ENCODE assay signal across 23 mouse cellular contexts in genomic region chr8:62502043-62502442, GRCm38 (mm10).
DNase-seq lines count a peak whose midpoint lies in the region; ATAC-seq and TF ChIP-seq lines count a peak whose summit lies in the region.
"Had no signal": no experiment of that assay in that cellular context is flagged by ENCODE, and none has a peak within 500 bp of the region (broad histone marks: within the 10 kb centered on the region; RNA-seq: fewer than 3 reads in every experiment).

No protein-coding gene starts in this region.

- no peak for TF ChIP-seq CTCF in layer of hippocampus, adult 2 months (conservative IDR thresholded peaks at IDR 0.05)

- H3K9me3 ChIP-seq in intestine, embryonic 15.5 days, result no peaks in the 10 kb centered on the region
- H3K9me3 ChIP-seq: heart, embryonic 12.5 days; hindbrain, embryonic 10.5 days; limb, embryonic 15.5 days; midbrain, embryonic 13.5 days had no signal

- DNase-seq in frontal cortex, adult 2 months (ENCODE audit: extremely low spot score in 1 of 2, low spot score in 1 of 2), result peak; percentile 1 to 20
- DNase-seq in frontal cortex, postnatal 25 days (ENCODE audit: low spot score in 2 of 2), result no peak
- peak; percentile 5 to 11 for DNase-seq in right cerebral cortex, adult 2 months (ENCODE audit: low spot score in 2 of 2)
- DNase-seq in right cerebral cortex, postnatal 25 days, result no peak
- DNase-seq in layer of hippocampus, adult 2 months (ENCODE audit: low spot score in 2 of 2), result peak; percentile 31 to 55
- no peak for DNase-seq in adrenal gland, adult 18-20 months (ENCODE audit: low spot score in 2 of 2)
- DNase-seq: adrenal gland, postnatal 25 days; cerebellum, adult 11 months; cerebellum, adult 9-11 months; gastrocnemius, postnatal 10 days; heart, adult 11 months; heart, postnatal 10 days; kidney, postnatal 25 days; left cerebral cortex, postnatal 4 days; lung, embryonic 14.5 days had no signal

- no peak overlapping the region for H3K4me3 ChIP-seq in layer of hippocampus, adult 2 months
- no peak overlapping the region for H3K4me3 ChIP-seq in intestine, embryonic 15.5 days (replicated peaks)
- H3K4me3 ChIP-seq: heart, embryonic 12.5 days; hindbrain, embryonic 10.5 days; limb, embryonic 15.5 days; midbrain, embryonic 13.5 days had no signal

- WGBS in intestine, embryonic 15.5 days, result 68% methylated on average over 2 of the region's 2 CpGs

- no peak overlapping the region for H3K4me2 ChIP-seq in intestine, embryonic 15.5 days (replicated peaks)
- H3K4me2 ChIP-seq: heart, embryonic 12.5 days; limb, embryonic 15.5 days; lung, embryonic 14.5 days; midbrain, embryonic 13.5 days had no signal

- ATAC-seq in intestine, embryonic 15.5 days, result no peak
- ATAC-seq: hindbrain, embryonic 16.5 days; intestine, embryonic 16.5 days; midbrain, embryonic 13.5 days had no signal

- no peak overlapping the region for H3K27ac ChIP-seq in layer of hippocampus, adult 2 months
- H3K27ac ChIP-seq in intestine, embryonic 15.5 days, result no peak overlapping the region
- H3K27ac ChIP-seq: hindbrain, embryonic 10.5 days; limb, embryonic 15.5 days; liver, embryonic 14.5 days; midbrain, embryonic 13.5 days had no signal

- no peaks in the 10 kb centered on the region for H3K27me3 ChIP-seq in intestine, embryonic 15.5 days (replicated peaks)
- H3K27me3 ChIP-seq: heart, embryonic 12.5 days; limb, embryonic 15.5 days; midbrain, embryonic 13.5 days had no signal

- no peak overlapping the region for H3K9ac ChIP-seq in intestine, embryonic 15.5 days
- H3K9ac ChIP-seq: heart, embryonic 12.5 days; limb, embryonic 15.5 days; liver, embryonic 14.5 days; lung, embryonic 14.5 days; midbrain, embryonic 13.5 days had no signal

- H3K36me3 ChIP-seq in intestine, embryonic 15.5 days, result no peaks in the 10 kb centered on the region
- H3K36me3 ChIP-seq: heart, embryonic 12.5 days; hindbrain, embryonic 10.5 days; limb, embryonic 15.5 days; midbrain, embryonic 13.5 days had no signal

- no peaks in the 10 kb centered on the region for H3K4me1 ChIP-seq in intestine, embryonic 15.5 days (replicated peaks)
- H3K4me1 ChIP-seq: heart, embryonic 12.5 days; hindbrain, embryonic 10.5 days; limb, embryonic 15.5 days; midbrain, embryonic 13.5 days had no signal

Comparison
In these comparisons a context has a peak if more than half of its experiments do, and no peak if none do; other contexts are left out.
1. DNase-seq: peak in frontal cortex, adult 2 months (2 of 2), right cerebral cortex, adult 2 months (2 of 2) and layer of hippocampus, adult 2 months (2 of 2); none in frontal cortex, postnatal 25 days (0 of 2), right cerebral cortex, postnatal 25 days (single experiment) and adrenal gland, adult 18-20 months (0 of 2).